Mouse (Mus musculus): Measurements from ENCODE around the gene Alms1. TPM values are rescaled to one million over a fixed set of nuclear protein-coding genes. Genes with fewer than 3 reads are reported as not detected.

The Alms1 gene
- polyA plus RNA-seq (2012; rRNA removed) = 14.1 and 14.9 TPM in 2 replicates

- peak; percentile 95 to 96 for DNase-seq
- Histone ChIP-seq H3K27me3 (ENCODE audit: control insufficient read depth, insufficient read depth, low read length) (no peaks in the 10 kb centered on the region), H3K4me1 (ENCODE audit: control insufficient read depth, insufficient read depth, low read length) (no peaks in the 10 kb centered on the region; the same call in 1 of the 2 replicates), H3K27ac (ENCODE audit: insufficient read depth, low read length) (peak within 1 kb of the TSS; percentile 94), H3K4me3 (replicated peaks; ENCODE audit: insufficient read depth, low read depth, low read length) (peak within 1 kb of the TSS; percentile 98)
- TF ChIP-seq POLR2A (IDR thresholded peaks at IDR 0.05; ENCODE audit: borderline replicate concordance, insufficient read depth, low read length) (peak; percentile 91), CTCF (IDR thresholded peaks at IDR 0.05; ENCODE audit: borderline replicate concordance, insufficient read depth, low read depth, low read length) (no peak)
- WGBS = under 1% methylated on average over 59 of the region's 59 CpGs
Measured at GRCm38 (mm10) chr6:85587396-85588143, at the start of gene Alms1. Gene Alms1, plus strand, starts transcription at chr6:85587531.

GRCm38 (mm10) chr6:85543351-85544175 lies 43.8 kb upstream of the Alms1 start:
- Histone ChIP-seq H3K27ac (ENCODE audit: insufficient read depth, low read length) (peak overlapping the region; percentile 88), H3K4me3 (replicated peaks; ENCODE audit: insufficient read depth, low read depth, low read length) (no peak overlapping the region), H3K4me1 (ENCODE audit: control insufficient read depth, insufficient read depth, low read length) (peaks cover 15% of the 10 kb centered on the region; the same call in 1 of the 2 replicates), H3K27me3 (ENCODE audit: control insufficient read depth, insufficient read depth, low read length) (no peaks in the 10 kb centered on the region)
- WGBS = 15% methylated on average over 10 of the region's 10 CpGs
- peak; percentile 74 to 80 for DNase-seq
- TF ChIP-seq CTCF (IDR thresholded peaks at IDR 0.05; ENCODE audit: borderline replicate concordance, insufficient read depth, low read depth, low read length) = no peak
- TF ChIP-seq POLR2A (IDR thresholded peaks at IDR 0.05; ENCODE audit: borderline replicate concordance, insufficient read depth, low read length) = no peak

GRCm38 (mm10) chr6:85544251-85544881 lies 43.0 kb upstream of the Alms1 start:
- Histone ChIP-seq H3K4me1 (ENCODE audit: control insufficient read depth, insufficient read depth, low read length) (peaks cover 15% of the 10 kb centered on the region; the same call in 1 of the 2 replicates), H3K27ac (ENCODE audit: insufficient read depth, low read length) (peak overlapping the region; percentile 88), H3K27me3 (ENCODE audit: control insufficient read depth, insufficient read depth, low read length) (no peaks in the 10 kb centered on the region), H3K4me3 (replicated peaks; ENCODE audit: insufficient read depth, low read depth, low read length) (peak overlapping the region; percentile 53)
- WGBS = 5% methylated on average over 13 of the region's 13 CpGs
- TF ChIP-seq POLR2A (IDR thresholded peaks at IDR 0.05; ENCODE audit: borderline replicate concordance, insufficient read depth, low read length) (no peak), CTCF (IDR thresholded peaks at IDR 0.05; ENCODE audit: borderline replicate concordance, insufficient read depth, low read depth, low read length) (no peak)
- DNase-seq = peak; percentile 91 to 94

- WGBS = 95% methylated on average over 5 of the region's 5 CpGs
- Histone ChIP-seq H3K27me3 (ENCODE audit: control insufficient read depth, insufficient read depth, low read length) (no peaks in the 10 kb centered on the region), H3K4me1 (ENCODE audit: control insufficient read depth, insufficient read depth, low read length) (peaks cover 8% of the 10 kb centered on the region; the same call in 1 of the 2 replicates), H3K4me3 (replicated peaks; ENCODE audit: insufficient read depth, low read depth, low read length) (no peak overlapping the region), H3K27ac (ENCODE audit: insufficient read depth, low read length) (no peak overlapping the region)
- TF ChIP-seq POLR2A (IDR thresholded peaks at IDR 0.05; ENCODE audit: borderline replicate concordance, insufficient read depth, low read length) (no peak), CTCF (IDR thresholded peaks at IDR 0.05; ENCODE audit: borderline replicate concordance, insufficient read depth, low read depth, low read length) (no peak)
- no peak for DNase-seq
Measured at GRCm38 (mm10) chr6:85547642-85548041, 39.7 kb upstream of the Alms1 start.

GRCm38 (mm10) chr6:85562374-85562773 lies 25.0 kb upstream of the Alms1 start:
- no peak for DNase-seq
- H3K4me3 ChIP-seq (replicated peaks; ENCODE audit: insufficient read depth, low read depth, low read length) = no peak overlapping the region
- no peaks in the 10 kb centered on the region for H3K4me1 ChIP-seq (ENCODE audit: control insufficient read depth, insufficient read depth, low read length)
- H3K27ac ChIP-seq (ENCODE audit: insufficient read depth, low read length) = no peak overlapping the region
- no peaks in the 10 kb centered on the region for H3K27me3 ChIP-seq (ENCODE audit: control insufficient read depth, insufficient read depth, low read length)
- TF ChIP-seq POLR2A (IDR thresholded peaks at IDR 0.05; ENCODE audit: borderline replicate concordance, insufficient read depth, low read length) (no peak), CTCF (IDR thresholded peaks at IDR 0.05; ENCODE audit: borderline replicate concordance, insufficient read depth, low read depth, low read length) (peak; percentile 22; the same call in 1 of the 2 replicates)
- 32% methylated on average over 1 of the region's 1 CpGs for WGBS

GRCm38 (mm10) chr6:85572816-85573215 lies 14.5 kb upstream of the Alms1 start:
- WGBS = 91% methylated on average over 5 of the region's 5 CpGs
- TF ChIP-seq POLR2A (IDR thresholded peaks at IDR 0.05; ENCODE audit: borderline replicate concordance, insufficient read depth, low read length) = no peak
- TF ChIP-seq CTCF (IDR thresholded peaks at IDR 0.05; ENCODE audit: borderline replicate concordance, insufficient read depth, low read depth, low read length) = no peak
- Histone ChIP-seq H3K4me3 (replicated peaks; ENCODE audit: insufficient read depth, low read depth, low read length) (no peak overlapping the region), H3K27ac (ENCODE audit: insufficient read depth, low read length) (no peak overlapping the region), H3K4me1 (ENCODE audit: control insufficient read depth, insufficient read depth, low read length) (no peaks in the 10 kb centered on the region), H3K27me3 (ENCODE audit: control insufficient read depth, insufficient read depth, low read length) (no peaks in the 10 kb centered on the region)
- no peak for DNase-seq

- TF ChIP-seq CTCF (IDR thresholded peaks at IDR 0.05; ENCODE audit: borderline replicate concordance, insufficient read depth, low read depth, low read length) = no peak
- Histone ChIP-seq H3K27ac (ENCODE audit: insufficient read depth, low read length) (no peak overlapping the region), H3K4me3 (replicated peaks; ENCODE audit: insufficient read depth, low read depth, low read length) (no peak overlapping the region), H3K27me3 (ENCODE audit: control insufficient read depth, insufficient read depth, low read length) (no peaks in the 10 kb centered on the region), H3K4me1 (ENCODE audit: control insufficient read depth, insufficient read depth, low read length) (no peaks in the 10 kb centered on the region)
- 94% methylated on average over 5 of the region's 5 CpGs for WGBS
- DNase-seq = no peak
Measured at GRCm38 (mm10) chr6:85581688-85582087, 5.6 kb upstream of the Alms1 start.

Measured in cerebellum, adult 2 months (tissue).